11 mouse cellular contexts compared by ENCODE assay signal in genomic region chr12:33102342-33103115, GRCm38 (mm10). TPM values are rescaled to one million over a fixed set of nuclear protein-coding genes. Genes with fewer than 3 reads are reported as not detected.
A peak's percentile ranks its signal among the peaks of the same experiment; 100 is the strongest.
DNase-seq lines count a peak whose midpoint lies in the region; ATAC-seq lines count a peak whose summit lies in the region.
"Had no signal": no experiment of that assay in that cellular context is flagged by ENCODE, and none has a peak within 500 bp of the region (broad histone marks: within the 10 kb centered on the region; RNA-seq: fewer than 3 reads in every experiment).

No protein-coding gene starts in this region.

- no peaks in the 10 kb centered on the region for H3K27me3 ChIP-seq in limb, embryonic 13.5 days
- H3K27me3 ChIP-seq in limb, embryonic 10.5 days (ENCODE audit: low read depth, poor library complexity, severe bottlenecking): no peaks in the 10 kb centered on the region
- no peaks in the 10 kb centered on the region for H3K27me3 ChIP-seq in embryonic facial prominence, embryonic 15.5 days
- no peaks in the 10 kb centered on the region for H3K27me3 ChIP-seq in intestine, embryonic 15.5 days (replicated peaks)
- peaks cover 4% of the 10 kb centered on the region; the same call in 1 of the 2 replicates for H3K27me3 ChIP-seq in neural tube, embryonic 15.5 days (replicated peaks)

- H3K4me2 ChIP-seq in limb, embryonic 13.5 days (replicated peaks): no peak overlapping the region
- no peak overlapping the region for H3K4me2 ChIP-seq in embryonic facial prominence, embryonic 15.5 days (replicated peaks)
- no peak overlapping the region; the same call in 1 of the 2 replicates for H3K4me2 ChIP-seq in intestine, embryonic 15.5 days (replicated peaks)
- no peak overlapping the region for H3K4me2 ChIP-seq in neural tube, embryonic 15.5 days

- H3K27ac ChIP-seq in limb, embryonic 13.5 days: no peak overlapping the region
- no peak overlapping the region for H3K27ac ChIP-seq in limb, embryonic 10.5 days
- H3K27ac ChIP-seq in embryonic facial prominence, embryonic 15.5 days (replicated peaks): no peak overlapping the region
- H3K27ac ChIP-seq in intestine, embryonic 15.5 days: peak overlapping the region; percentile 78
- peak overlapping the region; percentile 45; the same call in 1 of the 2 replicates for H3K27ac ChIP-seq in neural tube, embryonic 15.5 days (replicated peaks)

- peaks cover 8% of the 10 kb centered on the region; the same call in 1 of the 2 replicates for H3K4me1 ChIP-seq in limb, embryonic 13.5 days
- H3K4me1 ChIP-seq in limb, embryonic 10.5 days: peaks cover 9% of the 10 kb centered on the region
- H3K4me1 ChIP-seq in embryonic facial prominence, embryonic 15.5 days: peaks cover 13% of the 10 kb centered on the region
- 0 out of 2 replicates have a peak, but pooled peaks cover 2% of the 10 kb centered on the region for H3K4me1 ChIP-seq in intestine, embryonic 15.5 days (replicated peaks)
- H3K4me1 ChIP-seq in neural tube, embryonic 15.5 days: peaks cover 19% of the 10 kb centered on the region

- H3K9me3 ChIP-seq in limb, embryonic 13.5 days: no peaks in the 10 kb centered on the region
- no peaks in the 10 kb centered on the region for H3K9me3 ChIP-seq in limb, embryonic 10.5 days (replicated peaks)
- no peaks in the 10 kb centered on the region for H3K9me3 ChIP-seq in embryonic facial prominence, embryonic 15.5 days (replicated peaks)
- H3K9me3 ChIP-seq in intestine, embryonic 15.5 days: no peaks in the 10 kb centered on the region
- no peaks in the 10 kb centered on the region for H3K9me3 ChIP-seq in neural tube, embryonic 15.5 days (replicated peaks)

- DNase-seq in limb, embryonic 10.5 days (ENCODE audit: low spot score): no peak
- DNase-seq in layer of hippocampus, adult 8-10 months (ENCODE audit: low spot score in 2 of 2): no peak
- DNase-seq in heart, postnatal 36 days: no peak
- no peak for DNase-seq in gastrocnemius, postnatal 14 days
- DNase-seq: adrenal gland, adult 2 months; cerebellum, adult 9-11 months; thymus, postnatal 14 days had no signal

- H3K36me3 ChIP-seq in limb, embryonic 13.5 days: no peaks in the 10 kb centered on the region
- no peaks in the 10 kb centered on the region for H3K36me3 ChIP-seq in limb, embryonic 10.5 days
- no peaks in the 10 kb centered on the region for H3K36me3 ChIP-seq in embryonic facial prominence, embryonic 15.5 days
- no peaks in the 10 kb centered on the region for H3K36me3 ChIP-seq in intestine, embryonic 15.5 days
- no peaks in the 10 kb centered on the region for H3K36me3 ChIP-seq in neural tube, embryonic 15.5 days

- WGBS in limb, embryonic 13.5 days: 55% methylated on average over 15 of the region's 15 CpGs
- 78% methylated on average over 15 of the region's 15 CpGs for WGBS in limb, embryonic 10.5 days
- 47% methylated on average over 15 of the region's 15 CpGs for WGBS in embryonic facial prominence, embryonic 15.5 days
- 20% methylated on average over 15 of the region's 15 CpGs for WGBS in intestine, embryonic 15.5 days
- WGBS in neural tube, embryonic 15.5 days: 21% methylated on average over 15 of the region's 15 CpGs

- ATAC-seq in limb, embryonic 13.5 days (ENCODE audit: low FRiP score, low read depth): peak; percentile 32; the same call in 1 of the 2 replicates
- peak; percentile 43 for ATAC-seq in embryonic facial prominence, embryonic 15.5 days (ENCODE audit: insufficient number of reproducible peaks, low FRiP score, low TSS enrichment, low read depth)
- ATAC-seq in intestine, embryonic 15.5 days: peak; percentile 83
- ATAC-seq in neural tube, embryonic 15.5 days (ENCODE audit: low FRiP score): 0 out of 2 replicates have a peak, but pooled peaks have one; percentile 19

- no peak overlapping the region for H3K4me3 ChIP-seq in limb, embryonic 13.5 days
- H3K4me3 ChIP-seq in limb, embryonic 10.5 days: no peak overlapping the region
- no peak overlapping the region for H3K4me3 ChIP-seq in embryonic facial prominence, embryonic 15.5 days (replicated peaks)
- H3K4me3 ChIP-seq in intestine, embryonic 15.5 days (replicated peaks): no peak overlapping the region
- no peak overlapping the region for H3K4me3 ChIP-seq in neural tube, embryonic 15.5 days (replicated peaks)

- H3K9ac ChIP-seq in limb, embryonic 13.5 days: no peak overlapping the region
- no peak overlapping the region for H3K9ac ChIP-seq in embryonic facial prominence, embryonic 15.5 days
- H3K9ac ChIP-seq in intestine, embryonic 15.5 days: no peak overlapping the region
- no peak overlapping the region for H3K9ac ChIP-seq in neural tube, embryonic 15.5 days (replicated peaks)

- intact Hi-C loops in heart, postnatal 36 days (cut with DNase I): no loop called here
- intact Hi-C loops in gastrocnemius, postnatal 14 days (cut with DNase I; ENCODE audit: low total_unique reads): no loop called here

RNA-seq across cellular contexts. Expression of gene Cdhr3, which starts 9.9 kb away (rescaled TPM):
- 0.23 and 0.33 TPM in 2 replicates for polyA plus RNA-seq in limb, embryonic 13.5 days (2015; fragmentation: Nextera tagmentation; extraction: Ambion mirVana)
- polyA plus RNA-seq in limb, embryonic 10.5 days (2016; fragmentation: Nextera tagmentation; extraction: Ambion mirVana): not detected in 2 replicates
- polyA plus RNA-seq in embryonic facial prominence, embryonic 15.5 days (2015; fragmentation: Nextera tagmentation; extraction: Ambion mirVana): 1.2 and 2.6 TPM in 2 replicates
- not detected in 2 replicates for polyA plus RNA-seq in intestine, embryonic 15.5 days (2015; fragmentation: Nextera tagmentation; extraction: Ambion mirVana)
- 0.18 and 0.32 TPM in 2 replicates for polyA plus RNA-seq in neural tube, embryonic 15.5 days (2015; fragmentation: Nextera tagmentation; extraction: Ambion mirVana)
- 1 to 10 TPM; 1.8 to 2.7 (median 2.3) TPM for total RNA-seq in layer of hippocampus, adult 8-10 months (2022)
- under 1 TPM in 1 of 2 experiments, not detected in 1; 0.39 TPM for total RNA-seq in heart, postnatal 36 days (2021)
- total RNA-seq in gastrocnemius, postnatal 14 days (2021): 1 to 10 TPM; 1.6 to 2.5 TPM
- total RNA-seq: adrenal gland, adult 2 months had no signal
- polyA plus RNA-seq: adrenal gland, adult 2 months had no signal

RNA-seq across cellular contexts. Expression of gene Atxn7l1, which starts 45.0 kb away (rescaled TPM):
- 13.9 and 15.3 TPM in 2 replicates for polyA plus RNA-seq in limb, embryonic 13.5 days (2015; fragmentation: Nextera tagmentation; extraction: Ambion mirVana)
- polyA plus RNA-seq in limb, embryonic 10.5 days (2016; fragmentation: Nextera tagmentation; extraction: Ambion mirVana): 11.0 and 11.7 TPM in 2 replicates
- 12.7 and 14.9 TPM in 2 replicates for polyA plus RNA-seq in embryonic facial prominence, embryonic 15.5 days (2015; fragmentation: Nextera tagmentation; extraction: Ambion mirVana)
- polyA plus RNA-seq in intestine, embryonic 15.5 days (2015; fragmentation: Nextera tagmentation; extraction: Ambion mirVana): 12.5 and 13.5 TPM in 2 replicates
- polyA plus RNA-seq in neural tube, embryonic 15.5 days (2015; fragmentation: Nextera tagmentation; extraction: Ambion mirVana): 19.4 and 27.7 TPM in 2 replicates
- total RNA-seq in layer of hippocampus, adult 8-10 months (2022): 10 to 100 TPM; 56.9 to 65.7 (median 60.7) TPM
- total RNA-seq in heart, postnatal 36 days (2021): 10 to 100 TPM; 18.3 to 20.5 TPM
- total RNA-seq in gastrocnemius, postnatal 14 days (2021): 10 to 100 TPM; 13.9 to 15.4 TPM

Comparison
In these comparisons a context has a peak if more than half of its experiments do, and no peak if none do; other contexts are left out.
1. ATAC-seq: peak in every context shown above with its lines; median percentile 83 in intestine, embryonic 15.5 days; 43 in embryonic facial prominence, embryonic 15.5 days; 32 in limb, embryonic 13.5 days; 19 in neural tube, embryonic 15.5 days.
2. H3K27ac ChIP-seq: peak in intestine, embryonic 15.5 days (single experiment) and neural tube, embryonic 15.5 days (single experiment); none in limb, embryonic 13.5 days (single experiment), limb, embryonic 10.5 days (single experiment) and embryonic facial prominence, embryonic 15.5 days (single experiment).